Mouse (Mus musculus): Measurements from ENCODE around the gene Gm21915.

- TF ChIP-seq CTCF (IDR thresholded peaks at IDR 0.05; ENCODE audit: insufficient read depth, low read depth, low read length) (no peak), POLR2A (IDR thresholded peaks at IDR 0.05; ENCODE audit: insufficient read depth, low read depth, low read length) (no peak)
These were observed 31.9 kb upstream of the Gm21915 start for GRCm38 (mm10) chr9:40638394-40639049.
